Mouse (Mus musculus): ENCODE measurements at regions not wholly inside any gene's neighbourhood (a gene's known extent, or its start where the extent isn't known, plus 50 kb on each side); places are given as distances from the start of the nearest gene placed in this dataset.
"Not testable (repeated sequence)": the region's sequence is repeated elsewhere in the genome, so short reads cannot be mapped to it uniquely, and the experiment has no call there.

GRCm38 (mm10) chr7:87096500-87096899 is 100.6 kb downstream of the Vmn2r79 start:
- DNase-seq, result no peak

GRCm38 (mm10) chr7:87099611-87100010 is 103.7 kb downstream of the Vmn2r79 start:
- not testable (repeated sequence) for DNase-seq

- DNase-seq, result not testable (repeated sequence)
These were observed 104.5 kb downstream of the Vmn2r79 start for GRCm38 (mm10) chr7:87100377-87100776.

GRCm38 (mm10) chr7:87101281-87101680 is 105.4 kb downstream of the Vmn2r79 start:
- not testable (repeated sequence) for DNase-seq

GRCm38 (mm10) chr7:87110312-87110984 is 114.5 kb downstream of the Vmn2r79 start:
- peak; percentile 8 for DNase-seq

- no peak for DNase-seq
These were observed 115.1 kb downstream of the Vmn2r79 start for GRCm38 (mm10) chr7:87110985-87111372.

- peak; percentile 26 for DNase-seq
These were observed 117.7 kb downstream of the Vmn2r79 start for GRCm38 (mm10) chr7:87113654-87114053.

GRCm38 (mm10) chr7:87122516-87122915 is 123.4 kb upstream of the Nox4 start:
- no peak for DNase-seq

GRCm38 (mm10) chr7:87145896-87146295 is 100.0 kb upstream of the Nox4 start:
- no peak for DNase-seq

GRCm38 (mm10) chr7:87147703-87148102 is 98.2 kb upstream of the Nox4 start:
- no peak for DNase-seq

GRCm38 (mm10) chr7:87148681-87149080 is 97.2 kb upstream of the Nox4 start:
- DNase-seq, result no peak

GRCm38 (mm10) chr7:87150991-87151390 is 94.9 kb upstream of the Nox4 start:
- DNase-seq, result no peak

- DNase-seq, result no peak
These were observed 59.3 kb upstream of the Nox4 start for GRCm38 (mm10) chr7:87186443-87187153.

- no peak for DNase-seq
These were observed 50.2 kb upstream of the Nox4 start for GRCm38 (mm10) chr7:87195647-87196046.

All from adrenal gland, postnatal 14 days (tissue).